Mouse (Mus musculus): ENCODE measurements around the gene Cisd1. TPM values are rescaled to one million over a fixed set of nuclear protein-coding genes. Genes with fewer than 3 reads are reported as not detected.

Cisd1 gene
- polyA plus RNA-seq, 1 experiment from 2014 or later, result 108 TPM

DNA sequence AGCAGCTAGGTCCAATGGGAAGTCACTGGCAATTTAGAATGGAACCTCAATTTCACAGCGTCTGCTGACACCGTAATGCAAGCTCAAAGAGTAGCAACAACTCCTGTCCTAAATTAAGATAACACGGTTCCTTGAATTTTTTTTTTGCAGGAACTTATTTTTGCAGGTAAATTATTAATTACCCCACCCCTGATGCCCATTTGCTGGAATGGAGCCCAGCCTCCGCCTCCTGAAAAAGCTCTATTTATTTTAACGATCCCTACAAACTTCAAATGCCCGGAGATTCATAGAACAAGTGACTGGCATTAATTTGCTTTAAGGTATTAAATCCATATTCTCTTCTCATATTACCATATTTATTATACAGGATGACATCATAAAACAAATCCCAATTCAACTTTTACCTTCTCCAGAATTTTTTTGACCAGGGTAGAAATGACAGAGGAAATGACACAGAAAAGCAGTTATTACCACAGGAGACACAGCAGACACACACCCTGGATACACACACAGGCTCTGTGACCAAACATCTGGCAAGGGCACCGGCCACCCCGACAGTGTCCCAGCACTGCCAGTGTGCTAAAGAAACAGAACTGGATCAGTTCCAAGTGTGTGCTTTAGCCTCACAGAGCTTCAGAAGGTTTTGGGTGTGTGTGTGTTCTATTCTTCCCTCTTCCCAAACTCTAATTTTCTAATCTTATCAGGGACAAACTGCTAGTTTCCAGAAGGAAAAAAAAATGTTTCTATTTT lies 6.4 kb downstream of the Cisd1 start:
- H3K9ac ChIP-seq (ENCODE audit: low read length), result no peak overlapping the region
- ATAC-seq (replicated peaks; ENCODE audit: low FRiP score, low TSS enrichment, low read depth), result no peak
- peaks cover 17% of the 10 kb centered on the region for H3K36me3 ChIP-seq (ENCODE audit: control insufficient read depth, insufficient read depth, low read length)
- WGBS, result 74% methylated on average over 8 of the region's 8 CpGs
- no peak overlapping the region for H3K4me3 ChIP-seq (ENCODE audit: low read depth, low read length)
- DNase-seq (ENCODE audit: low spot score), result no peak
- 0 out of 2 replicates have a peak, but pooled peaks cover 10% of the 10 kb centered on the region for H3K4me1 ChIP-seq (replicated peaks; ENCODE audit: control insufficient read depth, insufficient read depth, low read length)
- no peaks in the 10 kb centered on the region for H3K27me3 ChIP-seq (replicated peaks; ENCODE audit: control insufficient read depth, insufficient read depth, low read length)
- no peaks in the 10 kb centered on the region for H3K9me3 ChIP-seq (ENCODE audit: control insufficient read depth, low read length)
- H3K27ac ChIP-seq (ENCODE audit: low read depth), result no peak overlapping the region
- H3K4me2 ChIP-seq (ENCODE audit: low read length), result no peak overlapping the region

DNA sequence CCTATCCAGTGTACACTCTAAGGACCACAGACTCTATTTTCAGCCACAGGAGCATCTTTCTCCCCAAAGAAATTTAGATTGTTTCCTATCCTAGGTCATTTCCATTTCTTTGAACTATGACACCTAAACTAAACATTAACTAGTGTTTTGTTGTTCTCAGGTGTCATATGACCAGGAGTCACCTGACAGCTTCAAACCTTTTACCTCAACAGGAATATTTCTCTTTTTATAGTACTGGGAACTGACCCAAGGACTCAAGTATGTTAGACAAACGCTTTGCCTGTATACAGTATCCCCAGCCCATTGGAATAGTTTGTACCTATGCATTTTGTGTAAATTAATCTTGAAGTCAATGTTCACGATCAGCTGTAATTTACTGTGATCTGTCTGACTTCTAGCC lies 7.0 kb downstream of the Cisd1 start:
- Histone ChIP-seq H3K9me3 (ENCODE audit: control insufficient read depth, low read length) (no peaks in the 10 kb centered on the region), H3K27ac (ENCODE audit: low read depth) (no peak overlapping the region), H3K4me3 (ENCODE audit: low read depth, low read length) (no peak overlapping the region), H3K27me3 (replicated peaks; ENCODE audit: control insufficient read depth, insufficient read depth, low read length) (no peaks in the 10 kb centered on the region), H3K4me2 (ENCODE audit: low read length) (no peak overlapping the region), H3K36me3 (ENCODE audit: control insufficient read depth, insufficient read depth, low read length) (peaks cover 17% of the 10 kb centered on the region), H3K4me1 (replicated peaks; ENCODE audit: control insufficient read depth, insufficient read depth, low read length) (0 out of 2 replicates have a peak, but pooled peaks cover 7% of the 10 kb centered on the region), H3K9ac (ENCODE audit: low read length) (no peak overlapping the region)
- DNase-seq (ENCODE audit: low spot score) (no peak), ATAC-seq (replicated peaks; ENCODE audit: low FRiP score, low TSS enrichment, low read depth) (no peak)
- WGBS, result 78% methylated on average over 2 of the region's 2 CpGs

DNA sequence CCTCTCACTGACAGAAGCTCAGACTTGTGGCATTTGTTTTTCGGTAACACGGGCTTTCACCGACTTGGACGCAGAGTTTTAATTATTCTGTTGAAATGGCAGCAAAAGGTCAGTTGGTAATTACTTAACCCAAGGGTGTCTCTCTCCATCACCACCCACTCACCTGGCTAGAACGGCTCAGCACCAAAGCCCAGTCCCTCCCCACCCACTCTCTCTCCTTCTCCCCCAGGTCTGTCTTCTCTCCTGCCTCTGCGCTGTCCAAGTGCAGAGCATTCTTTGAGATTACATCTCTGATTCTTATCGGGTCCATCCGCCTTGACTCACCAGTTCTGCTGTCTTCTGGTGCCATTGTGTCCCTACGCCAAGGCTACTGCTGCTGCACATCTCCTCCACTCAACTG lies 11.9 kb downstream of the Cisd1 start:
- Histone ChIP-seq H3K4me3 (ENCODE audit: low read depth, low read length) (no peak overlapping the region), H3K4me1 (replicated peaks; ENCODE audit: control insufficient read depth, insufficient read depth, low read length) (0 out of 2 replicates have a peak, but pooled peaks cover 1% of the 10 kb centered on the region), H3K27ac (ENCODE audit: low read depth) (no peak overlapping the region), H3K27me3 (replicated peaks; ENCODE audit: control insufficient read depth, insufficient read depth, low read length) (no peaks in the 10 kb centered on the region), H3K4me2 (ENCODE audit: low read length) (no peak overlapping the region), H3K36me3 (ENCODE audit: control insufficient read depth, insufficient read depth, low read length) (peaks cover 31% of the 10 kb centered on the region), H3K9ac (ENCODE audit: low read length) (no peak overlapping the region), H3K9me3 (ENCODE audit: control insufficient read depth, low read length) (no peaks in the 10 kb centered on the region)
- 92% methylated on average over 9 of the region's 9 CpGs for WGBS
- DNase-seq (ENCODE audit: low spot score), result no peak
- ATAC-seq (replicated peaks; ENCODE audit: low FRiP score, low TSS enrichment, low read depth), result no peak

DNA sequence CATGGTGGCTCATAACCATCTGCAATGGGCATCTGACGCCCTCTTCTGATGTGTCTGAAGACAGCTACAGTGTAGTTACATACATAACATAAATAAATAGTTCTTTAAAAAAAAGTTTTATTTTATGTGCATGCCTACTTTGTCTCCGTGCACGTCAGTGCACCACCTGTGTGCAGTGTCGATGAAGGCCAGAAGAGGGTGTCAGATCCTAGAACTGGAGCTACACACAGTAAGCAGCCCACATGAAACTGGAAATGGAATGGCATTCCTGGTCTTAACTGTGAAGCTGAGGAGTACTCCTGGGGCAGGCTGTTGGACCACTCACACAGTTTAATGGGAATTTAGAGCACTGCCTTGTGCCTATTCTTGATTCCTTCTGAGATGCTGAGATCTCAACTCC lies 12.4 kb downstream of the Cisd1 start:
- no peak overlapping the region for H3K27ac ChIP-seq (ENCODE audit: low read depth)
- no peaks in the 10 kb centered on the region for H3K27me3 ChIP-seq (replicated peaks; ENCODE audit: control insufficient read depth, insufficient read depth, low read length)
- H3K36me3 ChIP-seq (ENCODE audit: control insufficient read depth, insufficient read depth, low read length), result peaks cover 31% of the 10 kb centered on the region
- DNase-seq (ENCODE audit: low spot score), result no peak
- no peak for ATAC-seq (replicated peaks; ENCODE audit: low FRiP score, low TSS enrichment, low read depth)
- no peaks in the 10 kb centered on the region for H3K4me1 ChIP-seq (replicated peaks; ENCODE audit: control insufficient read depth, insufficient read depth, low read length)
- no peak overlapping the region for H3K4me2 ChIP-seq (ENCODE audit: low read length)
- H3K9ac ChIP-seq (ENCODE audit: low read length), result no peak overlapping the region
- WGBS, result 87% methylated on average over 4 of the region's 4 CpGs
- no peaks in the 10 kb centered on the region for H3K9me3 ChIP-seq (ENCODE audit: control insufficient read depth, low read length)
- H3K4me3 ChIP-seq (ENCODE audit: low read depth, low read length), result no peak overlapping the region

DNA sequence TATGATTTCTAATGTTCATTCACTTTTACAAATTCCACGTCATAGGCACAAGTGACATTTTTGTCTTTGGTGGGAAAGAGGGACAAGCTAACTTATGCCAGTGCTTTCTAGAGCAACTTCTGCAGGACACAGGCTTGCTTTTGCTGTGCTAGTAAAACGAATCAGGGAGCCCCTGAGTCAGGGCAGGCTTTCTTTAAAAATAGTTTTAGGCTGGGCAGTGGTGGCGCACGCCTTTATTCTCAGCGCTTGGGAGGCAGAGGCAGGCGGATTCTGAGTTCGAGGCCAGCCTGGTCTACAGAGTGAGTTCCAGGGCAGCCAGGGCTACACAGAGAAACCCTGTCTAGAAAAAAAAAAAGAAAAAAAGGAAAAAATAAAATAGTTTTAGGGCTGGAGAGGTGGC lies 12.8 kb downstream of the Cisd1 start:
- no peaks in the 10 kb centered on the region for H3K27me3 ChIP-seq (replicated peaks; ENCODE audit: control insufficient read depth, insufficient read depth, low read length)
- no peaks in the 10 kb centered on the region for H3K4me1 ChIP-seq (replicated peaks; ENCODE audit: control insufficient read depth, insufficient read depth, low read length)
- H3K4me2 ChIP-seq (ENCODE audit: low read length), result no peak overlapping the region
- H3K4me3 ChIP-seq (ENCODE audit: low read depth, low read length), result no peak overlapping the region
- H3K36me3 ChIP-seq (ENCODE audit: control insufficient read depth, insufficient read depth, low read length), result peaks cover 31% of the 10 kb centered on the region
- 95% methylated on average over 7 of the region's 7 CpGs for WGBS
- ATAC-seq (replicated peaks; ENCODE audit: low FRiP score, low TSS enrichment, low read depth) (no peak), DNase-seq (ENCODE audit: low spot score) (no peak)
- no peaks in the 10 kb centered on the region for H3K9me3 ChIP-seq (ENCODE audit: control insufficient read depth, low read length)
- H3K9ac ChIP-seq (ENCODE audit: low read length), result no peak overlapping the region
- H3K27ac ChIP-seq (ENCODE audit: low read depth), result no peak overlapping the region

DNA sequence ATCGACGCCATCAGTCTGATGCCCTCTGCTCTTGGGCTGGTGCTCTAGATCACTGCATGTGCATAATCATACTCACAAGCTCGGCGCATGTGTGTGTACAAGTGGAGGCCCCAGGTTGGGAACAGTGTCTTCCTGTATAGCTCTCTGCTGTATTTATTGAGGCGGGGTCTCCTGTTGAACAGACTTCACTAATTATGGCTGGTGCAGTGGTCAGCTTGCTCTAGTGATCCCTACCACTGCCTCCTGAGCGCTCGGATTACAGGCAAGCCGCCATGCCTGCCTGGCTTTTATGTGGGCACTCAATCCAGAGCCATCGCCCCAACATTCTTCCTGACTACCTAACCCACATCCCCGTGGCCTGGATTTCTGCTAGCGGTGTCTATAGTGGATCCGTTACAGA lies 14.7 kb downstream of the Cisd1 start:
- WGBS, result 94% methylated on average over 12 of the region's 12 CpGs
- no peak for ATAC-seq (replicated peaks; ENCODE audit: low FRiP score, low TSS enrichment, low read depth)
- no peak overlapping the region for H3K27ac ChIP-seq (ENCODE audit: low read depth)

DNA sequence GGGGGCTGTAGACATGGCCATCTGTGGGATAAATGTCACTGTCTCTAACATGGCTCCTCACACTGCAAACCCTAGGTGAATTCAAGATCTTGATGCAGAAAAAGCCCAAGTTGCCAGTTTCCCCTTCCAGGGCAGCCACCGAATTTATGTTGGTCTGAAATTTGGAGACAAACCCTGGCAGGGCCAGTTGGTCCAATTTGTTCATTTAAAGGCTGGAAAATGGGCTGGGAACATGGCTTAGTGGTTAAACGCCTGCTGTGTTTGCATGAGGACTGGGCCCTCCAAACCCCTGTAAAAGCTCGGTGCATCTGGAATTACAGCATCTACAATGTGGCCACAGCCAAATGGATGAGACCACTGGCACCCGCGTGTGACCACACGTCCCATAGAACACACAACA lies 15.5 kb downstream of the Cisd1 start:
- no peaks in the 10 kb centered on the region for H3K9me3 ChIP-seq (ENCODE audit: control insufficient read depth, low read length)
- no peak overlapping the region for H3K27ac ChIP-seq (ENCODE audit: low read depth)
- peaks cover 19% of the 10 kb centered on the region for H3K36me3 ChIP-seq (ENCODE audit: control insufficient read depth, insufficient read depth, low read length)
- H3K4me3 ChIP-seq (ENCODE audit: low read depth, low read length), result no peak overlapping the region
- 92% methylated on average over 6 of the region's 6 CpGs for WGBS
- DNase-seq (ENCODE audit: low spot score) (no peak), ATAC-seq (replicated peaks; ENCODE audit: low FRiP score, low TSS enrichment, low read depth) (no peak)
- H3K4me2 ChIP-seq (ENCODE audit: low read length), result no peak overlapping the region
- H3K9ac ChIP-seq (ENCODE audit: low read length), result no peak overlapping the region
- no peaks in the 10 kb centered on the region for H3K4me1 ChIP-seq (replicated peaks; ENCODE audit: control insufficient read depth, insufficient read depth, low read length)
- no peaks in the 10 kb centered on the region for H3K27me3 ChIP-seq (replicated peaks; ENCODE audit: control insufficient read depth, insufficient read depth, low read length)

More for the DNA sequence above, 14.7 kb downstream of the Cisd1 start:
- Histone ChIP-seq H3K36me3 (ENCODE audit: control insufficient read depth, insufficient read depth, low read length) (peaks cover 19% of the 10 kb centered on the region), H3K4me3 (ENCODE audit: low read depth, low read length) (no peak overlapping the region), H3K9me3 (ENCODE audit: control insufficient read depth, low read length) (no peaks in the 10 kb centered on the region), H3K4me2 (ENCODE audit: low read length) (no peak overlapping the region), H3K9ac (ENCODE audit: low read length) (no peak overlapping the region), H3K4me1 (replicated peaks; ENCODE audit: control insufficient read depth, insufficient read depth, low read length) (no peaks in the 10 kb centered on the region), H3K27me3 (replicated peaks; ENCODE audit: control insufficient read depth, insufficient read depth, low read length) (no peaks in the 10 kb centered on the region)
- DNase-seq (ENCODE audit: low spot score), result no peak

DNA sequence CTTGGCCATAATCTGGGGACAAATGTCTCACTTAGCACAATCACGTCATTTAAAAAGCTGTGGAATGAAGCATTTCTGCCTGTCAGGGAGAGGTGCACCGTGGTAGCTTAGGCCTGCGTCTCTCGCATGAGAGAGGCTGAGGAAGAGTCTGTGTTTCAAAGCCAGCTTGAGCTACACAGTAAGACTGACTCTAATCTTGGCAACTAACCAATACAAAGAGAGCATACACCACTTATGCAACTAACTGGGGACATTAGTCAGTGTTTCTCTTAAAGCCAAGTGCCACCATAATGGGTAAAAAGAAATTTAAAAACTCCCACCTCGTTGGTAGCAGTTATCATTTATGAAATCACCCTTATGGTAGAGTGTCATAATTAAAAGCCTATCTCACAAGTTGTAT lies 15.9 kb downstream of the Cisd1 start:
- Histone ChIP-seq H3K27ac (ENCODE audit: low read depth) (no peak overlapping the region), H3K27me3 (replicated peaks; ENCODE audit: control insufficient read depth, insufficient read depth, low read length) (no peaks in the 10 kb centered on the region), H3K9me3 (ENCODE audit: control insufficient read depth, low read length) (no peaks in the 10 kb centered on the region), H3K4me3 (ENCODE audit: low read depth, low read length) (no peak overlapping the region), H3K4me2 (ENCODE audit: low read length) (no peak overlapping the region), H3K9ac (ENCODE audit: low read length) (no peak overlapping the region), H3K4me1 (replicated peaks; ENCODE audit: control insufficient read depth, insufficient read depth, low read length) (no peaks in the 10 kb centered on the region), H3K36me3 (ENCODE audit: control insufficient read depth, insufficient read depth, low read length) (peaks cover 19% of the 10 kb centered on the region)
- WGBS, result 93% methylated on average over 5 of the region's 5 CpGs
- DNase-seq (ENCODE audit: low spot score), result no peak
- ATAC-seq (replicated peaks; ENCODE audit: low FRiP score, low TSS enrichment, low read depth), result no peak

DNA sequence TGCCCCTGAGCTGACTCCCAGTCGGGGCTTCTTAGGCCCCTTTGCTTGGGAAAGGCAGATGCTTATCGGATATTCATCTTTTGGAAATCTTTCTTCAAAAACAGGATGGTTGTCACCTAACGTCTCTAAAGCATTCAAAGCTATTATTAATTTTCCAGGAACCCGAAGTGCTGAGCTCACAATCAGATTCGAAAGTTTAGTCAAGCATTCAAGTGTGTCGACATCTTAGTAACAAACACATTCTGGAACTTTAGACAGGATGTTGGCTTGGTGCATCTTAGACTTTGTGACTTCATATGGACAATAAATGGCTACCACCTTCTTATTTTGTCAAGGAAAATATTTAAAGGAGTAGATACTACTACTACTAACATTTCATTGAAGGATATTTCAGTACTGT lies 16.4 kb downstream of the Cisd1 start:
- no peak overlapping the region for H3K27ac ChIP-seq (ENCODE audit: low read depth)
- WGBS, result 88% methylated on average over 6 of the region's 6 CpGs
- ATAC-seq (replicated peaks; ENCODE audit: low FRiP score, low TSS enrichment, low read depth), result no peak

More for the DNA sequence above, 16.4 kb downstream of the Cisd1 start:
- Histone ChIP-seq H3K36me3 (ENCODE audit: control insufficient read depth, insufficient read depth, low read length) (peaks cover 14% of the 10 kb centered on the region), H3K27me3 (replicated peaks; ENCODE audit: control insufficient read depth, insufficient read depth, low read length) (no peaks in the 10 kb centered on the region), H3K4me3 (ENCODE audit: low read depth, low read length) (no peak overlapping the region), H3K9me3 (ENCODE audit: control insufficient read depth, low read length) (no peaks in the 10 kb centered on the region), H3K4me2 (ENCODE audit: low read length) (no peak overlapping the region), H3K9ac (ENCODE audit: low read length) (no peak overlapping the region), H3K4me1 (replicated peaks; ENCODE audit: control insufficient read depth, insufficient read depth, low read length) (no peaks in the 10 kb centered on the region)
- DNase-seq (ENCODE audit: low spot score), result no peak
